Mouse (Mus musculus): Measurements from ENCODE around the gene Fsd1. TPM values are rescaled to one million over a fixed set of nuclear protein-coding genes. Genes with fewer than 3 reads are reported as not detected.

Fsd1 gene
- total RNA-seq, 2 experiments from 2014 or later = 0.49 to 1.0 TPM

- DNase-seq = no peak
Observed at GRCm38 (mm10) chr17:55963171-55963570, 23.1 kb upstream of the Fsd1 start.

GRCm38 (mm10) chr17:55964496-55964895 is 21.8 kb upstream of the Fsd1 start:
- no peak for DNase-seq

DNA sequence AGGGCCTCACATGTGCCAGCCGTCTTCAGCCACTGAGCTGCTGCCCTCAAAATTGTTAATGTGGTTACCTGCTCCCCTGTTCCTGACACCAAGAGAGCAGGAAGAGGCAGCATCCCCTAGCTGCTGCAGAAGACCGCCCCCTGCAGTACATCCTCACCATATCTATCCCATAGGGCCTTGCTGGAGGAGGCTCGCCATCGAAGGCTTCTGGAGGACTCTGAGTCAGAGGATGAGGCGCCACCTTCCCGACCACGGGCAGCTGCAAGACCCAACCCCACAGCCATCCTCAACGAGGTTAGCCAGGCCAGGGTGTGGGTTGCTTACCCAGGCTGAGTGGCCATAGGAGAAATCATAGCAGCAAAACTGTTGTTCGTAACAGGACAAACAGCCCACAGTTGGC is 21.3 kb upstream of the Fsd1 start:
- no peak for DNase-seq

DNA sequence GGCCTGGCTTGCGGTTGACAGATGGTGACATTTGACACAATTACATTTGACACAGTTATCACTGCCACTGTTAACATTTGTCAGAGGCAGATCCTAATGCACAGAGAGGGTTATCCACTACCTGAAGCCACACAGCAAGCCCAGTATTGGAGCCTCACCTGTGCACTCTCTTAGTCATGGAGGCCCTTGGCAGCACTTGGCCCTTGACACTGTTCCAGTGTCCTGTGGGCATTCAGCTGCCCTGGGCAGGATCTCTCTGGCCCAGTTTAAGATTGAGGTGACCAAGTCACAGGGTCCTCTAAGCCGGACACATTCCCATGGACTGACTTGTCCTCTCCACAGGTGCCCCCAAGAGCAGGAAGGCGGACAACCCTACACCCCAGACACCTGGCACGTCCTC is 19.1 kb upstream of the Fsd1 start:
- DNase-seq = no peak

DNA sequence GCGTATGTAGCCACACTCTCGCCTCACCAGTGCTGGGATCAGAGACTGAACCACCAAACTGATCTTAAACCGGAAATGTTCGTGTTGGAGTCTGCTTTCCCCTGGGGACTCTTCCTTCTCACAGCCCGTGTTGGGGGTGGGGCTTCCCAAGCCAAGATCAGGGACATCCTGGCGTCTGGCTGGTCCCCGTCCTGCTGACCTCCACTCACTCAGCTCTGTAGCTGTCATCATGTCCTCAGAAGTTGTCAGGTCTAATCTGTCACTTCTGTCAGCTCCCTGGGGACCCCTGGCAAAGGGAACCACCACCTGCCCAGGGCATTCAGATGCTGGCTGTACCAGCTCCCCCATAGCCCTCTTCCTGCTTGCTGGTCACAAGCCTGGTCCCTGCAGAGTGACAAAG is 18.1 kb upstream of the Fsd1 start:
- no peak for DNase-seq

DNA sequence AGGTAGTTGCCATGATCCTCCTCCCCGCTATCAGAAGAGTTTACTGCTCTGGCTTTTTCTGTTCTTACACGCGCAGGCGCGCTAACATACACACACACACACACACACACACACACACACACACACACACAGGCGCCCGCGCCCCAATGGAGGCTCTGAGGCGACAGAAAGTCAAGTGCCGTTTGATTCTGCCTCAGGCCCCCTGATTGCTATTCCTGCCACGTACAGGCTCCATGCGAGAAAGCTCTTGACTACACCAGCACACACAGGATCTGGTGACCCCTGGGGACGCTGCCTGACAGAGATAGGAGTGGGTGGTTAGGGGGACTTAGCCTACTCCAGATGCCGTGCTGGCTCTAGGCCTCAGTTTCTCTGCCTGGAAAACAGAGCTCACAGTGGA is 16.7 kb upstream of the Fsd1 start:
- DNase-seq = no peak

DNA sequence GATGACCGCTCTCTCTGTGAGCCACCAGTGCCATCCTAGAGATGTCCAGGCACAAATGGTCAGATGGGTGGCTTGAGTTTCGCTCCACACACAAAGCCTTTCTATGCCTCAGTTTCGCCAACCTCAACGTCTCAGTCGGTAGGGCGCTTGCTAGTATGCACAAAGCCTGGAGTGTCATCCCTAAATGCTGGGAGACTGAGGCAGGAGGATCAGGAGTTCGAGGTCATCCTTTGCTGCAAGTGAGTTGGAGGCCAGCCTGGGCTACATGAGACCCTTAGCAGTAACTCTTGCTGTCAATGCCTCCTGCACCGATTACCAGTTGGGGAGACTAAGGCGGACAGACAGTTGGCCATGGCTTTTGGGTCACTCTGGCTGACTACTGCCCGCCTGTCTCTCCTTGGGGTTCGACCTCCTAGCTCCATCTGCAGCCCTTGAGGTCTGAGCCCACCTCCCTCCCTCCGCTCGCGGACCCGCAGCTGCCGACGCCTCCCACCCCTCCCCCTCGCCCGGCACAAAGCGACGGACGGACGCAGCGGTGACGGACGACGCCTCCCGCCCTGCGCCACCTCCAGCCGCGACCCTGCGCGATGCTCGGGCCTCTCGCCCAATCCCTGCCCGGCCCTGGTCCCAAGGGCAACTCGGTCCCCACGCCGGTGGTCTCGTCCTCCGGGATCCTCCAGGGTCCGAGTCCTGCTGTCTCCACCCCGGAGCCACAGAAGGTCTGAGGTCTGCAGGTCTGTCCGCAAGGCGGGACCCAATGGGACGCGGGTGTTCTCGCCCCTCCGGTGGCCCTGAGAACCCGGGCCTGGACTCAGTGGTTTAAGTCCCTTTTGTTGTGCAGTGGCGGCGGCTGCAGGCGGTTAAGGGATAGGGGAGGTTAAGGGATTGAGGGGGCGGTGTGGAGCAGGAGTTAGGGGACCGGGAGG is 16.1 kb upstream of the Fsd1 start, which contains the start of gene Shd:
Gene Shd, plus strand, starts transcription at position 502 of the 926 bp plus-strand sequence.
- peak; percentile 40 for DNase-seq

GRCm38 (mm10) chr17:55971453-55971852 is 14.9 kb upstream of the Fsd1 start:
- no peak for DNase-seq

- peak; percentile 82 for DNase-seq
Observed at GRCm38 (mm10) chr17:55976255-55976862, 9.9 kb upstream of the Fsd1 start.

- no peak for DNase-seq
Observed at GRCm38 (mm10) chr17:55977301-55977700, 9.0 kb upstream of the Fsd1 start.

DNA sequence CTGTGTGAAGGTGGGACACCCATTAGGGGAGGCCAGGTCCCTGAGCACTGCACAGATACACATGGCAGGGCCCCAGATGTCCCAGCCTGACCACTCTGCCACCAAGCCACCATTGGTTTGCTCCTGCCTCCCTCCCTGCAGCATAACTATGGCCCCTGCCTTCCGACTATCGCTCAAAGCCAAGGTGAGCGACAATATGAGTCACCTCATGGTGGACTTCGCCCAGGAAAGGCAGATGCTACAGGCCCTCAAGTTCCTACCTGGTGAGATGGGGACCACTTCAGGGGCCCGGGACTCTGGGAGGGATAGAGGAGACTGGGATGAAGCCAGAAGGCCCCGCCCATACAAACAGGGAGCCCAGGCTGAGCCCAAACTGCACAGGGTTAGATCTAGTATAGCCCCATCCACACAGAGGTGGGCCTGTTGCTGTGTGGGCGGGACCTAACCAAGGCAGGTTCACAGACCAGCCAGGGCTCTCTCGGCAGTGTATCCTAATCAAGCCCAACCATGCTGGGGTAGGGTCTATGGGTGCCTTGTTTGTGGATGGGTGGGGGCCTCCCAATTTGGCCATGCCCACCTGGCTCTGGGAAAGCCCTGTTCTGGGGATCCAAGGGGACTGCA is 4.1 kb downstream of the Fsd1 start:
- DNase-seq = no peak

DNA sequence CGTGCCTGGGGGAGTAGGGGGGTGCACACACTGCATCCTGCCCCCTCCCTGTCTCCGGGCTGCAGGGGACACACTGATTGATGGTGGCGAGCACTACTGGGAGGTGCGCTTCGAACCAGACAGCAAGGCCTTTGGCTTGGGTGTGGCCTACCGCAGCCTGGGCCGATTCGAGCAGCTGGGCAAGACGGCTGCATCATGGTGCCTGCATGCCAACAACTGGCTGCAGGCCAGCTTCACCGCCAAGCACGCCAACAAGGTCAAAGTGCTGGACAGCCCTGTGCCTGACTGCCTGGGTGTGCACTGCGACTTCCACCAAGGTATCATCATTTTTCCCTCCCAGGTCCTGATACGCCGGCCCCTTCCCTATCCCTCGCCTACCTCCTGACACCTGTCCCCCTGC is 9.7 kb downstream of the Fsd1 start:
- DNase-seq = peak; percentile 34

DNA sequence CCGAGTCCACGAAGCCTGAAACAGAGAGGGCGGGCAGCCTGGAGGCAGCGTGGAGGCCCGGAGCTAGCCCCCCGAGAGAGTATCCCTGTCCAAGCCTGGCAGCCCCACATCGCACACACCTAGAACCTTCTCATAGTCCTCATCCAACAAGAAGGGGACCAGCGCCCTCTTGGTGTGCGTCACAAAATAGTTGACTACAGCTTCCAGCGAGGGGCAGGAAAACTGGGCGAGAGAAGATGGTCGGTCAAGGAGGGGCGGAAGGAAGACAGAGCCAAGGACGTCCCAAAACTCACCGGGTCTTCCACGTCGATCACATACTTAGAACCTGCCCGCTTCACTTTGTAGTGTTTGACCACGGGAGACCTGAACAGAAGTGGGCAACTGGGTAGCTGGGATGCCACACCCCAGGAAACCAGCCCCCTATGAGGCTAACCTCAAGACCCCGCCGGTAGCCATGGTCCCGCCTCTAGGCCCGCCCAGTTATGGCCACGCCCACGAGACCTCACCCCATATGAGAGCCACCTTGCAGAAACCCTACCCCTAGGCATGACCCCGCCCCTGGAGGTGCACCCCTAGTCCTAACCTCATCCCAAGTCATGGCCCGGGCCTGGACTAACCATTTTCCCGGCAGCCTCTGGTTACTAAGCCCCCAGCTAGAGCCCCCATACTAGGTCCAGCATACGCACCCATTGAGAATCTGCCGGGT is 13.6 kb downstream of the Fsd1 start:
- DNase-seq = no peak

- DNase-seq = no peak
Observed at GRCm38 (mm10) chr17:56003000-56003399, 16.7 kb downstream of the Fsd1 start.

GRCm38 (mm10) chr17:56005415-56006061 is 19.2 kb downstream of the Fsd1 start, which contains the start of the genes Stap2 and Mpnd:
TSS of gene Stap2 (minus strand) at chr17:56005584.
TSS of gene Mpnd (plus strand) at chr17:56005711.
- no peak for DNase-seq

- DNase-seq = no peak
Observed at GRCm38 (mm10) chr17:56006956-56007355, 20.6 kb downstream of the Fsd1 start.

DNA sequence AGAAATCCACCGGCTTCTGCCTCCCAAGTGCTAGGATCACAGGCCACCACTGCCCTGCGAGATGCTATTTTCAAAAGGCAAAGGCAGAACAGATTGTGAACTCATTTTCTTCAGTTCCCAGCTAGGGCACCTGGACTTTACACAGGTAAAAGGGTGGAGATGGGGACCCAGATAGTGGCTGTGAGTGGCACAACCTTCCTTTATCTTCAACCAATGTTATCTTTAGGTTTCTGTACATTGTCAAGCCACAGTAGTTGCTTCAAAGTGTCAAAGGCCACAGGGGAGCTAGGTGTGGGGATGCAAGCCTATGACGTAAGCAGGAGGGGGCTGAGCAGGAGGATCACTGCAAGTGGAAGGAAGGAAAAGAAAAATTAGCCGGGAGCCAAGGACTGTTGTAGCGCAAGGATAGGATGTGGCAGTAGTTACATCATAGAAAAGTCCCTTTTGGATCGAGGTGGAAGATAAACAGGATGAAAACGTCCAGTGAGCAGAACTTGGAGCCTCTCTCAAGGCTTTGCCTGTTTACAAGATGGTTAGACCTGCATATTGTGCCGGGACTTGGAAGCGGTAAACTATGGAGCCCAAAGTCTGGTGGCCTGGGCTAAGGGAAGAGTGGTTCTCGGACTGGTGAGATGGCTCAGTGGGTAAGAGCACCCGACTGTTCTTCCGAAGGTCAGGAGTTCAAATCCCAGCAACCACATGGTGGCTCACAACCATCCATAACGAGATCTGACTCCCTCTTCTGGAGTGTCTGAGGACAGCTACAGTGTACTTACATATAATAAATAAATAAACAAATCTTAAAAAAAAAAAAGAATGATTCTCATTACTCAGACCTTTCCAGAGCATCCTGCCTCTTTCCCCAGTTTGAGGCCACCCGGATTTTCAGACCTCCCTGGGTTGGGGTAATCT is 21.4 kb downstream of the Fsd1 start:
- DNase-seq = no peak

GRCm38 (mm10) chr17:56008356-56009087 is 22.2 kb downstream of the Fsd1 start:
- DNase-seq = peak; percentile 86

DNA sequence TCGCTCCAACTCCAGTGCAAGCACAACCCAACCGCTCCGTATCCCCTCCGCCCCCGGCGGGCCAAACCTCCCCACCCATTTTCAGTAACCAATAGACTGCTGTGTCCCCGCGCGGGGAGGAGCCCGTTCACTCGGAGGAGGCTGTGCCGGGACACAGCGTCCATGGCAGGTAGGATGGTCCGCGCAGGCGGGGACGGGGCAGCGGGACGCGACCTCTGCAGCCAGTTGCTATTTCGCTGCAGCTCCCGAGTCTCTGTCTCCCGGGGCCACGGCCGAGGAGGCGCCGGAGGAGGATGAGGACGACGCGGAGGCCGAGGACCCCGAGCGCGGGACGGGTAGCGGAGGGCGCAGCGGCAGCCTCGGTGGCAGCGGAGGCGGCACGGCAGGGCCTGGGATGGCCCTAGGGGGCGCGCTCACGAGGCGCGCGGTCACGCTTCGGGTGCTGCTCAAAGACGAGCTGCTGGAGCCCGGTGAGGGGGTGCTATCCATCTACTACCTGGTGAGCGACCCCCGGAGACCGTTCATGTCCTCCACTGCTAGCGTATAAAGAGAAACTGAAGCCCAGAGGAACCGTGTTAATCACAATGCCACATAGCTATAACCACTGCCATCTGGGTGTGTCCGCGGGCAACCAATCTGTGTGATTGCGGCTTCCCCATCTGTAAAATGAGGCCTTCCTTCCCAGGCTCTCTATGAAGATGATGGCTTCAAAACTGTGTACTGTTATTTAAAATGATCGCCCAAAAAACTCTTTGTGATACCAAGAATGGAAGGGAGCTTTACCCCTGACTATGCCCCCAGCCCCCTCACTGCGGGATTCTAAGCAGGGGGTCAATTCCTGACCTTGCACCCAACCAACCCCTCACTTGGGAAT is 23.0 kb downstream of the Fsd1 start:
- peak; percentile 84 for DNase-seq

Data from gastrocnemius, postnatal 10 days (tissue).